Mouse (Mus musculus): ENCODE measurements around the gene Ndufa11. TPM values are rescaled to one million over a fixed set of nuclear protein-coding genes. Genes with fewer than 3 reads are reported as not detected.
A peak's percentile ranks its signal among the peaks of the same experiment; 100 is the strongest.

Gene Ndufa11
- total RNA-seq, 1 experiment from 2014 or later: 31.2 TPM

DNA sequence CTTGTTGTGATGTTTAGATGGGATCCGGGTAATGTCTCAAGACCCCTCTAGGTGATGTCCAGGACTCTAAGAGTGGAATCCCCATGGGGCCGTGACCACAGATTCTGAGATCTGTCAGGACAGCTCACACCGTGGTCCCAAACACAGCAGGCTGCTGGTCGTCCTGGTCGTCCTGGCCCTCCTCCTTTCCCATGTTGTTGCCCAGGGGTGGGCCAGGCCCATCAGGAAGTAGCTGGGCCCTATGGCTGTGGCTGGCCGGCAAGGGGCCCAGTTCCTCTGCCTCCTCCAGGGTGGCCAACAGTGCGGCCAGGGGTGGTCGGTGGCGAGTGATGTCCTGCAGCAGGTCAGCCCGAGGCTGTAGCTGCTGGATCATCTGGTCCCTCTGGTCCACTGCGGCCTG lies 2.2 kb upstream of the Ndufa11 start:
- ATAC-seq (ENCODE audit: extremely low read depth, insufficient number of reproducible peaks, low FRiP score, poor library complexity, severe bottlenecking): no peak

DNA sequence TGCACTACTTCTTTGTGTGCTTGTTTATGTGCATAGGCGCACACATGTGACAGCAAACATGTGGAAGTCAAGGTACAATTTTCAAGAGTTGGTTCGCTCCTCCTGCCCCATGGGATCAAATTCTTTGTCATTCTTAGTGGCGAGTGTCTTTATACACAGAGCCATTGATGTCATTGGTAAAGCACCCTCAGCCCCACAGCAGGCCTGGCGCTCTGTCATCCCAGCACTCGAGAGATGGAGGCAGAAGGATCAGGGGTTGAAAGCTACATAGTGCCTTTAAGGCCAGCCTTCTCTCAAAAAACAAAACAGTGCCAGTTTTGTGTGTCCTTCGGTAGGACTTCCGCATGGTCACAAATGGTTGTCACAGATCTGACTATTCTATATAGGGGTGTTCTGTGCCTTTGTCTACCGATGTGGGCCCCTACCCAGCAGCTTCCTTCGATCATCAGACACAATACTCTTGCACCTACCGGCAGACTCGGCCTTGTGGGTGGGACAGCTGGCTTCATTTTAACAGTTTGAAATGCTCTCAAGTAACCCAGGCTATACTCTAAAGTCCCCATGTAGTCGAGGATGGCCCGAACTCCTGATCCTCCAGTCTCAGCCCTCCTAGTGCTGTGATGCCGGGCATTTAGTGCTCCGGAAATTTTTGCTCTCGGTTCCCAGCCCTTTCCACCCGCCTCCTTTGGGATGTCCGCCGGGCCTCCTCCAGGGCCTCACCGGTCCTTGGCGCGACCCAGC lies 1.5 kb upstream of the Ndufa11 start:
- ATAC-seq (ENCODE audit: extremely low read depth, insufficient number of reproducible peaks, low FRiP score, poor library complexity, severe bottlenecking): no peak

DNA sequence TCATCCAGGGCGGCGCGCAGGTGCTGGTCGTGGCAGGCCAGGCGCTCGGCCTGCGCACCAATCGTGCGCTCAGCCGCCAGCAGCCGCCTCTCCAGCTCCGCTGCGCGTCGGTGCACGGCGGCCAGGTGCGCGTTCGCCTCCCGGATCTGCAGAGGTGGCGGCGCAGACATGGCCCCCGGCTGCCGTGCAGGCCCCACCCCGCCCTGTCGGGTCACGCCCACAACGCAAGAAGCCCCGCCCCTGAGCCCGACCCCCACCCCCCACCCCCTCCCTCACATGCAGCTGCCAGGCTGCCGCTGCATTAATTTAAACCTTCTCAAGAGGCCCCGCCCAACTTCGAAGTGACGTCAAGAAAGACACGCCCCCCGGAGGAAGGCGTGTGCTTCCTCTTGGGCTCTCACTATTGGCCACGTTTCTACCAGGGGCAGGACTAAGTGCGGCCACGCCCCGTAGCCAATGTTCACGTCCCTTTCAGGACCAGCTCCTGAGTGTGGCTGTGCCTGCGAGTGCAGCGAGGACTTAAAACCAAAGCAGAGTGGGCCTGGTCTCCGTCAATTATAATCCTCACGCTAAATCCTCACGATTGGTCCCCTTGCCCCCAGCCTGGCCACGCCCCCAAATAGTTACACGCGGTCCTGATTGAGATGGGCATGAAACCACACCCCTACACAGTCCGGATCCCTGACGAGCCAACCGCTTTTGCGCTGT lies 758 bp upstream of the Ndufa11 start:
- peak; percentile 82 for ATAC-seq (ENCODE audit: extremely low read depth, insufficient number of reproducible peaks, low FRiP score, poor library complexity, severe bottlenecking)

DNA sequence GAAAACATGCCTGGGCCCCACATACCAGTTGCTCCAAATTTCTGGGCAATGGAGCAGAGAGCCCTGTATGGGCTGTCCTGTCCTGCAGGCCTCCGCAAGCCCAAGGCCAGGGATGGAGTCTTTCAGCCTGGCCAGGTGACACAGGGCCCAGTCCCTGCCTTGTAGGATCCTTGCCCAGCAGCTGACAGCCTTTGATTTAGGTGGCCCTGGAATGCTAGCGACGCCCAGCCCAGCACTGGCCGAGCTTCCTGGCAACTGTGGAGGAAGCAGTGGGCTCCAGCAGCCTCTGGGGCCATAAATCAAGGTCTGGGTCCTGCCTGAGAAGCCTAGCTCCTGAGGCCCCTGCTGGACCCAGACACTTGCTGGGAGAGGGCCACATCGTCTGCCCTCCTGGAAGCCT lies 4.9 kb downstream of the Ndufa11 start:
- no peak for ATAC-seq (ENCODE audit: extremely low read depth, insufficient number of reproducible peaks, low FRiP score, poor library complexity, severe bottlenecking)

DNA sequence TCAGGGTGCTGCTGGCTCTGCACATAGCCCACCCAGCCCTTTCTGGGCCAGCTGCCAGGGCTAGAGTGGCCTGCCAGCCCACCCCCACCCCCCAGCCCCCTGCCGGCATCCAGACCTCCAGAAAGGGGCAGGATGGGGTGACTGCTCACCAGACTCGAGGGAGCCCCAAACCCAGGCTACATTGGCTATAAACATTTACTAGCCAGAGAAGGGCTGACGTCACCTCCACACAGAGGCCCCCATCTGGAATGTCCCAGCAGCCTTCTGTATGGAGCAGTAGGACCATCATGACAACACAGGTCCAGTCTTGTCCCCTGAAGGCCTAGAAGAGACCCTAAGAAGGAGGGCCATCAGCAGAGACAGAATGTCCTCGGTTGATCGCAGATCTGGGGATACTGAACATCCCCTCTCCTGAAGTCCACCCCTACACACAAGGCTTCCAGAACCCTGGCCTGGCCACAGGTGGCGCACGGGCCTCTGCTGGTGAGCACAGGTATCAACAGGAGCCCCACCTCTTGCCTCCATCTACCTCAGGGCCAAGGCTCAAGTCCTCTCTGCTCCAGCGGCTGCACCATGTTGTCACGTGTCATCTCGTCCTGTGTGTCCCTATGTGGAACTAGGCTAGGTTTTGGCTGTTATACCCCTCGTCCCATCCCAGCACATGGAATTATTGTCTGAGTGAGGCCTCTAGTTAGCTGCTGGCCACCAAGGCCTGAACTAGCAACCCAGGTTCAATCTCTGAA lies 6.0 kb downstream of the Ndufa11 start:
- no peak for ATAC-seq (ENCODE audit: extremely low read depth, insufficient number of reproducible peaks, low FRiP score, poor library complexity, severe bottlenecking)

DNA sequence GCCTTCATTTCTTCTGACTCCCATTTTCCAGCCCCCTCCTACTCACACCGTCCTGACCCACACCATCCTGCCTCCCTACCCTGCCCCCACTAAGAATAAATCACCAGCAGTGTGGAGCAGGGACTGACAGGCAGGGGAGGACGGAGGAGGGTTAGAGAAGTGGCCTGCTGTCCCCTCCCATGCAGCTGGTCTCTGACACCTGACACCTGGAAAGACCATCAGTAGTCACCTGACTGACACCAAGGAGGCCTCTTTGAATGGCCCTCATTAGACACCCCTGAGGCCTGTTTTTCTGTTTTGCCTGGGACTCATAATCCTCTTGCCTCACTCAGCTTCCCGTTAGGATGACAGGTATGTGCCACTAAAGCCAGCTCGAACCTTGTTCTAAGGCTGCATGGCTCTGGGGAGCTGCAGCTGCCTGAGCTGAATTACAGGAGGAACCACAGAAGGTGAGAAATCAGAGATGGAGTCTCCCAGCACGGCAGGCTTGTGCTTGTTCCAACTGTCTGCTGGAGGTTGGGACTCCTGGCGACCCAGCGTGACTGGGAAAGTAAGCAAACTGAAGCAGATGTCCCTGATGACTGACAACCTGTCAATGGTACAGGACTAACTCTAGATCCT lies 9.6 kb downstream of the Ndufa11 start:
- ATAC-seq (ENCODE audit: extremely low read depth, insufficient number of reproducible peaks, low FRiP score, poor library complexity, severe bottlenecking): no peak

DNA sequence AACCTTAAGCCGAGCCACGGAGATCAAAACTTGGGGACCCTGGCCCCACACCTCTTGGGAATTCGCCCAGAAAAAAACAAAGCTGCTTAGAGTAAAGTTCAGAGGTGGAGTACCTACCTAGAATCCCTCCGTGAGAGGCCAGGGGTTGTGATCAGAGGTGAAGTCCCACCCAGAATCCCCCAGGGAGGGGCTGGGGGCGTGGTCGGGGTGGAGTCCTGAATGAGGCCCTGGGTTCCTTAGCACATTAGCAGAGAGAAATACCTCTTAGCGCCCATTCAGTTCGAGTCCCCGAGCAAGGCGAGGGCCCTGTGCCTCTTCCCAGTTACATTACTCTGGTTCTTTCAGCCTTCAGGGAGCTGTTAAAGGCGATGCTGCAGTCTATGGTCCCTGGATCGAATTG lies 10.1 kb downstream of the Ndufa11 start:
- no peak for ATAC-seq (ENCODE audit: extremely low read depth, insufficient number of reproducible peaks, low FRiP score, poor library complexity, severe bottlenecking)

DNA sequence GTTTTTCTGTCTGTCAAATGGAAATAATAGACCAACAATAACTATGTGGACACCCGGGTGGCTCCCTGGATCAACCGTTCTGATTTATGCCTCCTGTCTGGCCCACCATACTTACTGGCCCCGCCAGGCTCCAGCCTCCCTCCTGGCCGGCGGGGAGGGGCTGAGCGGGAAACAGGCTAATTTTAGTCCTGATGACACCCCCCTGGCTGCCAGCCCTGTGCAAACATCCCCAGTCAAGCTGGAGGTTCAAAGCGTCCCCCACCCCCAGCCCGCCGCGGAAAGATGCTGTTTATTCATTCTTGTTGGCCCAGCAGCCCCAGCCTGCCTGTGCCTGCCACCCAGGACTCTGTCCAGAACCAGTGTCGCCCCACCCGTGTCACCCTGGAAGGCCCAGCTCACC lies 10.6 kb downstream of the Ndufa11 start:
- no peak for ATAC-seq (ENCODE audit: extremely low read depth, insufficient number of reproducible peaks, low FRiP score, poor library complexity, severe bottlenecking)

DNA sequence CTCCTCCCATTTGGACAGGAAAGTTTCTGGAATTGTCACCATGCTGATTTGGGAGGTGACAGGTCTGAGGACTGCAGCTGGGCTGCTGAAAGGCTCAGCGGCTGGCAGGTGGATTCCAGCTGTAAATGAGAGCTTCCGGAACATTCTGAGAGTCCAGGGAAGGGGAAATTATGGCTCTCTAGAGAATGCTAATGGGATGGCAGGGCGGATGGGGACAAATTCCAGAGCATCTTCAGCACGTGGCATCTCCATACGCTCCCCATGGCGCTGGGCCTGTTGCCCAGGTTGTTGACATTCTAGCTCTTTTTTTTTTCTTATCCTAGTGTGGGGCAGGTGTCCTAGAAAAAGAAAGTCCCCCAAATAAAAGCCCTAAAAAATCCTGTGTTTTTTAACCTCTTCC lies 11.6 kb downstream of the Ndufa11 start:
- ATAC-seq (ENCODE audit: extremely low read depth, insufficient number of reproducible peaks, low FRiP score, poor library complexity, severe bottlenecking): no peak

DNA sequence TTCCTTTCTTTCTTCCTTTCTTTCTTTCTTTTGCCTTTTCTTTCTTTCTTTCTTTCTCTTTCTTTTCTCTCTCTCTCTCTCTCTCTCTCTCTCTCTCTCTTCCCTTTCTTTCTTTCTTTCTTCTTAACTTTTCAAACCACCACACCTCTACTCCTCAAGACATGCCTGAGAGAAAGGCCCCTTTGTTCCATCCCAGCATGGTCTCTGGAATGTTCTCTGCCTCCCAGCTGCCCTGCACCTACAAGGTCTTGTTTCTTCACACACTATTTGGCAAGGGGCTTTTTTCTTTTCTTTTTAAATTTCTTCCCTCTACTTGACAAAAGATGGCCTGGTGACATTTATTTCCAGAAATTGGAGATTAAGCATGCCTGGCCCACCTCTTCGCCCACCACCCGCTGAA lies 12.1 kb downstream of the Ndufa11 start:
- no peak for ATAC-seq (ENCODE audit: extremely low read depth, insufficient number of reproducible peaks, low FRiP score, poor library complexity, severe bottlenecking)

DNA sequence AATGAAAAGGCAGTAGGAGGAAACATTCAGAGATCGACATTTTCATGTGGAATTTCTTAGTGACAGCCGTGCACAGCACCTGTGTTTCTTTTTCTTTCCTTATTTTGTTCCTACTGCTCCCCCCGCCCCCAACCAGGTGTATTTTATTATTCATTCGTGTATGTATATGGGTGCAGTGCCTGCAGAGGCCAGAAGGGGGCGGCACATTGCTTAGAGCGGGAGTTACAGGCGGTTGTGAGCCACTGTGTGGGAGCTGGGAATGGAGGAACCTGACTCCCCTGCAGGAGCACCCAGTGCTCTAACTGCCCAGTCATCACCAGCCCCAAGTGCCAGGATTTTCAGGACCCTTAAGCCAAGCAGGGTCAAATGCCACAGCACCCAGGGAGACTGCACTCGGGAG lies 19.0 kb downstream of the Ndufa11 start:
- ATAC-seq (ENCODE audit: extremely low read depth, insufficient number of reproducible peaks, low FRiP score, poor library complexity, severe bottlenecking): no peak

DNA sequence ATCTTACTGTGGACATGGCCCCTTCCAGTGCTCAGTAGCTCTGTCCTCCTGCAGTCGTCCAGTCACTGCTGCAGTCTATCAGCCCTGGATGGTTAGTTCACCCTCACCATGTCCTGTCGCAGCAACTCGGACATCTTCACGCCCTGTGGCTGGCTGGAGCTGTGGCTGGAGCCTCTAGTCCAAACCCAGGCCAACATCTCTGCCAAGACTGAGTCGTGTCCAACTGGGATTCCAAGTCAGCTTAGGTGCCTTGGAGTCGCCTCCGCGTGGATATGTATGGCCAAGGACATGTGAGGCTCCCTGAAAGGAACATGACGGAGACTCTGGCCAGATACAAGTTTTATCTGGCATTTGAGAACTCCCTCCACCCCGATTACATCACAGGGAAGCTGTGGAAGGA lies 20.7 kb downstream of the Ndufa11 start:
- no peak for ATAC-seq (ENCODE audit: extremely low read depth, insufficient number of reproducible peaks, low FRiP score, poor library complexity, severe bottlenecking)

DNA sequence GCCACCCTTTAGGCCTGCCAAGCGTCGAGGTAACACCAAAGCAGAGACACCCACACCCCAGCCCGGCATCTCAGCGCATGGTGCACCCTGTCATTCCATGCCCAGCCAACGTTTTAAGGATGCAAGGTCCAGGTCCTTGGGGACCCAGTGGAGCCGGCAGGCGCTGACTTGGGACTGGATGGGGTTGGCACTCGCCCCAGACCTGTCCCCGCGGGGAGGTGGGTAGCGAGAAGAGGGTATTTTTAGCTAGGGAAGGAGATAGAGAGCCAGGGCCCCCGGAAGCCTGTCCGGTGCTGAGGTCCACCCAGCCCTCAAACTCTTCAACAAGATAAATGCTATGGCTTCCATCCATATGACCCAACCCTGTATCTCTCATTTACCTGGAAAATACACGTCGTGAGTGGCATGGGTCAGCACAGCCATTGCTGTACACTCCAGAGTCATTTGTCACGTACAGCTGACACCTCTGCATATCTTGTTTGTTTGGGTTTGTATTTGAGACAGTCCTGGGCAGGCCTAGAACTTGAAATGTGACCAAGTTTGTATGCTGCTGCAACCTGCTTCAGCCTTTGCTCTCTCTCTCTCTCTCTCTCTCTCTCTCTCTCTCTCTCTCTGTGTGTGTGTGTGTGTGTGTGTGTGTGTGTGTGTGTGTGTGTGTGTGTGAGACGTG lies 22.7 kb downstream of the Ndufa11 start:
- no peak for ATAC-seq (ENCODE audit: extremely low read depth, insufficient number of reproducible peaks, low FRiP score, poor library complexity, severe bottlenecking)

DNA sequence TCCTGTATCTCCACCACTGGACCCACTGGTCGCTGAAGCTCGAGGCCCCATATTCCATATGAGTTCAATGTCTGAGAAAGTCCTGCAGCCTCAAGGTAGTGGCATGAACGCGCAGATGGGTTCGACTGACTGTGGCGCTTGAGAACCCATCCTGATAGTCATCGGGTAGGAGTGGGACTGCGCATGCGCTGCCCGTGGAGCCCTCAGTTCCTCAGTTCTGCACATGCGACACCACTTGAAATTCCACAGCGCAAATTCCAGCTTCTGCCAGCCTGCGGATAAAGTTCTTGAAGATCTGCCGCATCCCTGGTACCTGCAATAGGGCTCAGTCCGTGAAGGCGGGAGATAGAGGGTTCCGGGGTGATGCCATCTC lies 23.2 kb downstream of the Ndufa11 start:
- ATAC-seq (ENCODE audit: extremely low read depth, insufficient number of reproducible peaks, low FRiP score, poor library complexity, severe bottlenecking): no peak

DNA sequence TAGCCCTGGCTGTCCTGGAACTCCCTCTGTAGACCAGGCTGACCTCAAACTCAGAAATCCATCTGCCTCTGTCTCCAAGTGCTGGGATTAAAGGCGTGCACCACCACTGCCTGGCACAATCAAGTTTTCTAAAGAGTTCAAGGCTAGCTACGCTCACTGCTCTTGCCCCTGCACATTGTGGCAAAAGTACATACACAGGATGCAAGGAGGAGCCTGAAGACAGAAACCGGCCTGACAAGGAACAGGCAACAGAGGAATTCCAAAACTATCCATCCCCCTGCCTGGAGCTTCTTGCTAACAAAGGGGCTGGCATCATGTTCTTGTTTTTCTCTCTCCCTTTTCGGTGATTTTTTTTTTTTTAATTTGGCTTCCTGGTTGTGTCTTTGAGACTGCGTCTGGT lies 26.6 kb downstream of the Ndufa11 start:
- no peak for ATAC-seq (ENCODE audit: extremely low read depth, insufficient number of reproducible peaks, low FRiP score, poor library complexity, severe bottlenecking)

DNA sequence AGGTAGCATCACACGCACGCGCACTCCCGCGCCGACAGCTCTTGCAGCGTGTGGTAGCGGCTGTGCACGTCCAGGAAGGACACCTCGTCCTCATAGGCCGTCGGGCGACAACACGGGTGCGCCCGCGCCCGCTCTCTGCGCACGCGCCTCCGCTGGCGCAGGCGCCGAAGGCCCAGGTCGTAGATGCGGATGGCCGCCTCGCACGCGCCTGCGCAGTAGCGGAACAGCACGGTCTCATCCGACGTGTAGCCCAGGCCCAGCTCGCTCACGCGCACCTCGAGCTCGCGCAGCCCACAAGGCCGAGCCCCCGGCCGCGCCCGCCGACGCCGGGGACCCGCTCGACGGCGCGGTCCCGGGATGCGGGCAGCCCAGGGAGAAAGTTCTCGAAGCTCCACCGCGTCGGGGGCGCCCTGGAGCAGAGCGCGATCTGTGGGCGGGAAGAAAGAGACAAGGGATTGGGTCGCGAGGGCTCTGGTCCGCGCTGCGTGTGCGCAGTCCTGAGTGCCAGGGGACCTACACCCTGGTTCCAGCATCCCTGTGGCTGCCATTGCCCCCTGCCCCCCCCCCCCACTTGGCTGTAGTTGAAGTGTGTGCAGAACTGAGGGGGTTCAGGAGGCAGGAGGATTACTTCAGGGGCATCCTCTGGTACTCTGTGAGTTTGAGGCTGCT lies 34.0 kb downstream of the Ndufa11 start:
- ATAC-seq (ENCODE audit: extremely low read depth, insufficient number of reproducible peaks, low FRiP score, poor library complexity, severe bottlenecking): no peak

DNA sequence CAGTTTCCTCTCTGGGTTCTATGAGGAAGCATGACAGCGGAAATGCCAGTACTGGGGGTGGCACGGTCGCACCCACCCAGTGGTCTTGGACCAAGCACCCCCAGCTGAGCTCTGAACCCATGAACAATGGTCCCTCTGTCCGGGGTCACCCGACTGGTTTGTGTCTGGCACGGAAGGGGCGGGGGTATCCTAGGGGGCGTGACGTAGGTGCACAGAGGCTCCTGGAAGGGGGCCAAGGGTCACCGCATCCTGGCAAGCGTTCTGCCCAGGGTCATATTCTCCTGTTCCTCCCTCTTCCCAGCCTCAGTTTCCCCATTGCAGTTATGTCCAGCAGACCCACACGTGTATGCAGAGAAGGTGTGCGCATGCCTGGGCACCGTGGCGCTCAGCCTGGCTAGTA lies 35.9 kb downstream of the Ndufa11 start:
- ATAC-seq (ENCODE audit: extremely low read depth, insufficient number of reproducible peaks, low FRiP score, poor library complexity, severe bottlenecking): no peak

DNA sequence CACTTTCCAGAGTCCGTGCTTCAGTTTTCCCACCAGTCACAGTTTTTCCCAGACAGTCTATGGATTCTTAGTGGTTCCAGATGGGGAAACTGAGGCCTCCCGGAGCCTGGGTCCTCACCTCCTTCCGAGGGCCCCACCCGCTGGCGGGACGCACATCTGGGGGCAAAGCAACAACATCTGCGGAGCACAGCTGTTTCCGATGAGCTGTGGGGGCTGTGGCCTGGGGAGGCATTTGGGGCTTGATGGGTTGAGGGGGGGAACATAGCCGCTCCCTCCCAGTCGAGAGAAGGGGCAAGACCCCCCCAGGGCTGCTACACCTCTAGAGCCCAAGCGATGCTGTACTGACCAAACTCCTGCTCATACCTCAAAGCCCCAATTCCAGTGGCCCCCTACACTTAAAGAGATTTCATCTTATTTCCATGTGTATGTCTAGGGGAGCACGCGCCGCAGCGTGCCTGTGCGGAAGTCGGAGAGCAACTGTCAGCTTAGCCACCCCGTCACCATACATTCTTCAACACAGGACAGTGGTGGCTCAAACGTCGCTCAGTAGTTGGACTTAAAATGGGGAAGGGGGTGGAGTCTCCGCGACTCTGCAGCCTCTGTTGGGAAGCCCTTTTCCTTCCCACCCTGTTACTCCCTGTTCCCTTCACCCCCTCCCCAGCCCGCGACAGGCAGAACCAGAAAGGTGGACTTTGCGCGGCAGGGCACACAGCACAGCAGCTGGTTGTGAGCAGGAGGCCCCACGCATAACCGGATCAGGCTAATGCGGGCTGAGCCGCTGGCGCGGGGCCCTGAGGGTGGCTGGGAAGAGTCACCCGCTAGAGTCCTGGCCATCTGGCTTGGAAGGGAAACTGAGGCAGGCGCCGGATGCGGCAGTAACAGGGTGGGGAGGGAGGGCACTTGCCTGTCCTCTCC lies 37.0 kb downstream of the Ndufa11 start:
- ATAC-seq (ENCODE audit: extremely low read depth, insufficient number of reproducible peaks, low FRiP score, poor library complexity, severe bottlenecking): no peak
